8 mouse cellular contexts compared by ENCODE assay signal in genomic region chr13:102664843-102665587, GRCm38 (mm10). TPM values are rescaled to one million over a fixed set of nuclear protein-coding genes. Genes with fewer than 3 reads are reported as not detected.
DNase-seq lines count a peak whose midpoint lies in the region; ATAC-seq lines count a peak whose summit lies in the region.

No protein-coding gene starts in this region.

- H3K4me3 ChIP-seq in heart, embryonic 13.5 days = peak overlapping the region; percentile 10

- DNase-seq in heart, adult 11 months = peak; percentile 91
- DNase-seq in heart, postnatal 25 days (ENCODE audit: low spot score) = no peak
- DNase-seq in c-Kit-positive CD71-positive TER-119-positive erythroid progenitor cells, embryonic 14.5 days (ENCODE audit: low spot score) = peak; percentile 57
- DNase-seq in left cerebral cortex, adult 18-20 months (ENCODE audit: low spot score in 2 of 2) = peak; percentile 59 to 64
- peak; percentile 40 to 64 for DNase-seq in lung, postnatal 4 days
- DNase-seq in right cerebral cortex, postnatal 25 days = peak; percentile 46
- no peak for DNase-seq in ovary, adult 18-20 months (ENCODE audit: low spot score)

- intact Hi-C loops in heart, postnatal 25 days (cut with DNase I) = no loop called here

- no peaks in the 10 kb centered on the region for H3K36me3 ChIP-seq in heart, embryonic 13.5 days

- H3K4me1 ChIP-seq in heart, embryonic 13.5 days = peaks cover 23% of the 10 kb centered on the region

- peak overlapping the region; percentile 25; the same call in 1 of the 2 replicates for H3K9ac ChIP-seq in heart, embryonic 13.5 days

- 53% methylated on average over 12 of the region's 12 CpGs for whole genome bisulfite sequencing in heart, embryonic 13.5 days

- no peaks in the 10 kb centered on the region for H3K9me3 ChIP-seq in heart, embryonic 13.5 days

- H3K27me3 ChIP-seq in heart, embryonic 13.5 days (replicated peaks) = no peaks in the 10 kb centered on the region

- peak overlapping the region; percentile 57 for H3K4me2 ChIP-seq in heart, embryonic 13.5 days

- no peak for ATAC-seq in heart, embryonic 13.5 days (ENCODE audit: extremely low read depth, insufficient number of reproducible peaks, low FRiP score, low TSS enrichment)

- H3K27ac ChIP-seq in heart, embryonic 13.5 days (replicated peaks) = no peak overlapping the region

RNA-seq across cellular contexts. Expression of gene Cd180, which starts 28.3 kb away (rescaled TPM):
- 1 to 10 TPM in 1 of 2 experiments, under 1 TPM in 1; 0.57 to 1.1 TPM for total RNA-seq in heart, postnatal 25 days (2021)
- 0.36 and 0.71 TPM in 2 replicates for polyA plus RNA-seq in heart, embryonic 13.5 days (2015; fragmentation: Nextera tagmentation; extraction: Ambion mirVana)
- 1 to 10 TPM; 1.6 to 2.7 TPM for total RNA-seq in left cerebral cortex, adult 18-20 months (2021)

Comparison
In these comparisons a context has a peak if more than half of its experiments do, and no peak if none do; other contexts are left out.
1. DNase-seq: peak in heart, adult 11 months (single experiment), c-Kit-positive CD71-positive TER-119-positive erythroid progenitor cells, embryonic 14.5 days (single experiment), left cerebral cortex, adult 18-20 months (2 of 2), lung, postnatal 4 days (2 of 2) and right cerebral cortex, postnatal 25 days (single experiment); none in heart, postnatal 25 days (single experiment) and ovary, adult 18-20 months (single experiment).